Mouse (Mus musculus): ENCODE data around the gene Ndufaf8. TPM values are rescaled to one million over a fixed set of nuclear protein-coding genes. Genes with fewer than 3 reads are reported as not detected.
A peak's percentile ranks its signal among the peaks of the same experiment; 100 is the strongest.

Ndufaf8 gene
- polyA plus RNA-seq (2015; fragmentation: Nextera tagmentation; extraction: Ambion mirVana): 107 and 130 TPM in 2 replicates

DNA sequence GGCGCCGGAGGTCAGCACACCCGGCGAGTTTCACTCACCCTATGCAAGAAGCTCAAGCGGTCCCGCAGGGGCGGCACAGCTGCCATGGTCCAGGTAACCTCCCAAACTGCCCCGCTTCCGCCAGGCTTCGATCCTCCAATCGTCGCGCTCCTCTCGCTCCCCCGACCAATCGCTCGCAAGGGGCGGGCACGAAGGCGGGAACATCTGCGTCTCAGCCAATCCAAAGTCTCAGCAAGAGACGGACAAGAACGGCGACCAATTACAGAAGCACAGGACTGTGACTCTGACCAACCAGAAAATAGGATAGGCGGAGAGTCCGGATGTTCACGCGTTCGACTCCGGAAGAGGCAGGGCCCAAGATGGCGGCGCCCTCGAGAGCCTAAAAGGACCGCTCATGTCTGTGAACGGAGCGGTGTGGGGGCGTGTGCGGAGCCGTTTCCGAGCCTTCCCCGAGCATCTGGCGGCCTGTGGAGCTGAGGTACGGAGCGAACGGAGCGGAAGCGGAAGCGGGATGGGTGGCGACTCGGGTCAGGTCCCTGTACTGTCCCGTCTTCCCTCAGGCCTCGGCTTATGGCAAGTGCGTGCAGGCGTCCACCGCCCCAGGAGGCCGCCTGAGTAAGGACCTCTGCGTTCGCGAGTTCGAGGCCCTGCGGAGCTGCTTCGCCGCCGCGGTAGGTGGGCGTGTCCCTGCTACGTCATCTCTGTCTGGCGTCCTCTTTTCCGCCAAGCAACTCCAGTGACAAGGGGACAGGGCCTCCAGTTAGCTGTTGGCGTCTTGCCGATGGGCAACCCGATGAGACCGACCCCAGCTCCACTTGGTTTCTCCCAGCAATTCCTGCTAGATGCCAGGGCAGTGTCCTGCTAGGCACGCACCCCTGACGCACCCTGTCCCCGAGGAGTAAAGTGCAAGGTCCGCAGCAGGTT is at the start of gene Ndufaf8, which contains the start of gene Tepsin:
Gene Ndufaf8, plus strand, starts transcription at position 341 of the 924 bp plus-strand sequence.
Gene Tepsin, minus strand, starts transcription at position 144 of the 924 bp plus-strand sequence.
- H3K36me3 ChIP-seq (ENCODE audit: insufficient read depth, low read length): peaks cover 16% of the 10 kb centered on the region; the same call in 1 of the 2 replicates
- H3K9ac ChIP-seq (ENCODE audit: low read depth, low read length): peak within 1 kb of the TSS; percentile 87
- peak within 1 kb of the TSS; percentile 92 for H3K4me2 ChIP-seq (ENCODE audit: low read length)
- H3K27ac ChIP-seq: peak within 1 kb of the TSS; percentile 97
- DNase-seq (ENCODE audit: low spot score): peak; percentile 98
- WGBS: under 1% methylated on average over 77 of the region's 77 CpGs
- peak within 1 kb of the TSS; percentile 86 for H3K4me3 ChIP-seq (replicated peaks; ENCODE audit: low read depth, low read length)
- ATAC-seq (replicated peaks; ENCODE audit: low FRiP score, low read depth): peak; percentile 95
- TF ChIP-seq CTCF (IDR thresholded peaks at IDR 0.05; ENCODE audit: low read depth): peak; percentile 13; the same call in 1 of the 2 replicates
- no peaks in the 10 kb centered on the region for H3K27me3 ChIP-seq (ENCODE audit: insufficient read depth, low read length)
- peaks cover 21% of the 10 kb centered on the region for H3K4me1 ChIP-seq (replicated peaks; ENCODE audit: insufficient read depth, low read length)
- H3K9me3 ChIP-seq (replicated peaks; ENCODE audit: low read length): no peaks in the 10 kb centered on the region

DNA sequence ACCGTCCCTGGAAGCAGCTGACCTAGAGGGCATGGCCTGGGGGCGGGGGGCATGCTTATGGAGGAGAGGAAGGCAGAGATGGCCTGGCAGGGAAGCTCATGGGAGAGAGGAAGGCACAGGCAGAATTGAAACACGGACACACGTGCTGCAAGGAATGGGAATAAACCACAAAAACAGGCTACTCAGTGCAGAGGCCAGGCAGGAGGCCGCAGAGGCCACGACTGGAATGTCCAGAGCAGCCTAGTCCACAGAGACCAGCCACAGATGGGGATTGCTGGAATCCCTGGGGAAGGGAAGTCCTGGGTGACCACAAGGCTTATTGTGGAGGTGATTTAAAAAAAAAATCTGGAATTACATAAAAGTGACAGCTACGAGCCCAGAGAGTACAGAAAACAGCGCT is 49.7 kb upstream of the Ndufaf8 start:
- no peak for ATAC-seq (replicated peaks; ENCODE audit: low FRiP score, low read depth)
- no peak overlapping the region for H3K9ac ChIP-seq (ENCODE audit: low read depth, low read length)
- 70% methylated on average over 8 of the region's 8 CpGs for WGBS

DNA sequence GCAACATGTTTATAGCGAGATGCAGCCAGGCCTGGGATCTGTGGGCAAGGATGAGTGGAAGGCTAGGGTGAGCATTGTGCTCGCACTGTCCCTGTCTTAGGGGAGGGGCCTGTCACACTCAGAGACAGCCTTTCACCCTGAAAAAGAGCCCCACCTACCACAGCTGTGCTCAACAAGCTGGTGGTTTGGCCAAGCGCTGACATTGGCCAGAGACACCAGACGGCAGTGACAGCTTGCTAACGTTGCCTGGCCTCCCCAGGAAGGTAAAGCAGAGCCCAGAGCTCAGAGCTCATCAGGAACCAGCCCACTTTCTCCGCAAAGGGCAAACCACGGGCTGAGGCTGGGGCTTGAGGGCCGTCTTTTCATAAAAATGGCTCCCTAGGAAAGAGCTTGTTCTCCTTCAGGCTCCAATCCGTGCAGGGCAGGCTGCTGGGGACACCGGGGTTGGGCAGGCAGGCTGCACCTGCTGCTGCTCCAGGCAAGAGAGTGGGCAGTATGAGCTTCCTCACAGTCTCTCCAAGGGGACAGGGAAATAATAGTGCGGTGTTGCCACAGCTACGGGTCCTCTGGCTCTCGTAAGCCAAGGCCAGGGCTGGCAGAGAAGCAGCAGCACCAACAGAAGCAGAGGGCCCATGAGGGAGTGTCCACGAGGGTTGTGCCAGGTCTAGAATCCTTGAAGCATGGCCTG is 47.5 kb upstream of the Ndufaf8 start:
- no peaks in the 10 kb centered on the region for H3K36me3 ChIP-seq (ENCODE audit: insufficient read depth, low read length)
- no peak for ATAC-seq (replicated peaks; ENCODE audit: low FRiP score, low read depth)

More for the DNA sequence above, 49.7 kb upstream of the Ndufaf8 start:
- Histone ChIP-seq H3K4me2 (ENCODE audit: low read length) (no peak overlapping the region), H3K4me1 (replicated peaks; ENCODE audit: insufficient read depth, low read length) (peaks cover 22% of the 10 kb centered on the region), H3K9me3 (replicated peaks; ENCODE audit: low read length) (no peaks in the 10 kb centered on the region), H3K27me3 (ENCODE audit: insufficient read depth, low read length) (peaks cover 12% of the 10 kb centered on the region; the same call in 1 of the 2 replicates), H3K36me3 (ENCODE audit: insufficient read depth, low read length) (no peaks in the 10 kb centered on the region), H3K27ac (no peak overlapping the region), H3K4me3 (replicated peaks; ENCODE audit: low read depth, low read length) (no peak overlapping the region)
- TF ChIP-seq CTCF (IDR thresholded peaks at IDR 0.05; ENCODE audit: low read depth): no peak
- DNase-seq (ENCODE audit: low spot score): no peak

DNA sequence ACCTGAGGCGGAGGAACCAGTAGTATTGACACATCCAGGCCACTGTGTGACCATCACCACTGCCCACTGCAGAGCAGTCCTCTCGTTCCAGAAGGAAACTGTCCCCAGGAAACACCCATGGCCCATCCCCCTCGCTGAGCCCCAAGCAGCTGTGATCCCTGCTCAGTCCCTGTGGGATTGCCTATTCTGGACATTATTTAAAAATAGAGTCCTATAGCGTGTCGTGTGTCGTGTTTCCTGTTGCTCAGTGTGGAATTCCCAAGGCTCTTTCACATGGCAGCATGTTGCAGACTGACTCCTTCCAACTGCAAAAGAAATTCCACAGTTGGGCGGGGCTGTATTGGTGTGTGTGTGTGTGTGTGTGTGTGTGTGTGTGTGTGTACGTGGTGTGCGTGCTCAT is 46.5 kb upstream of the Ndufaf8 start:
- peaks cover 14% of the 10 kb centered on the region for H3K4me1 ChIP-seq (replicated peaks; ENCODE audit: insufficient read depth, low read length)
- H3K9ac ChIP-seq (ENCODE audit: low read depth, low read length): no peak overlapping the region
- no peak overlapping the region for H3K27ac ChIP-seq
- H3K36me3 ChIP-seq (ENCODE audit: insufficient read depth, low read length): no peaks in the 10 kb centered on the region
- H3K4me3 ChIP-seq (replicated peaks; ENCODE audit: low read depth, low read length): no peak overlapping the region
- TF ChIP-seq CTCF (IDR thresholded peaks at IDR 0.05; ENCODE audit: low read depth): no peak
- H3K4me2 ChIP-seq (ENCODE audit: low read length): no peak overlapping the region
- peak; percentile 61 for DNase-seq (ENCODE audit: low spot score)
- ATAC-seq (replicated peaks; ENCODE audit: low FRiP score, low read depth): no peak
- H3K9me3 ChIP-seq (replicated peaks; ENCODE audit: low read length): no peaks in the 10 kb centered on the region
- WGBS: 56% methylated on average over 9 of the region's 9 CpGs
- peaks cover 12% of the 10 kb centered on the region; the same call in 1 of the 2 replicates for H3K27me3 ChIP-seq (ENCODE audit: insufficient read depth, low read length)

More for the DNA sequence above, 47.5 kb upstream of the Ndufaf8 start:
- Histone ChIP-seq H3K27me3 (ENCODE audit: insufficient read depth, low read length) (peaks cover 12% of the 10 kb centered on the region; the same call in 1 of the 2 replicates), H3K4me3 (replicated peaks; ENCODE audit: low read depth, low read length) (no peak overlapping the region), H3K4me2 (ENCODE audit: low read length) (no peak overlapping the region), H3K4me1 (replicated peaks; ENCODE audit: insufficient read depth, low read length) (peaks cover 18% of the 10 kb centered on the region), H3K9me3 (replicated peaks; ENCODE audit: low read length) (no peaks in the 10 kb centered on the region), H3K9ac (ENCODE audit: low read depth, low read length) (no peak overlapping the region), H3K27ac (no peak overlapping the region)
- TF ChIP-seq CTCF (IDR thresholded peaks at IDR 0.05; ENCODE audit: low read depth): no peak
- 51% methylated on average over 14 of the region's 14 CpGs for WGBS
- no peak for DNase-seq (ENCODE audit: low spot score)

DNA sequence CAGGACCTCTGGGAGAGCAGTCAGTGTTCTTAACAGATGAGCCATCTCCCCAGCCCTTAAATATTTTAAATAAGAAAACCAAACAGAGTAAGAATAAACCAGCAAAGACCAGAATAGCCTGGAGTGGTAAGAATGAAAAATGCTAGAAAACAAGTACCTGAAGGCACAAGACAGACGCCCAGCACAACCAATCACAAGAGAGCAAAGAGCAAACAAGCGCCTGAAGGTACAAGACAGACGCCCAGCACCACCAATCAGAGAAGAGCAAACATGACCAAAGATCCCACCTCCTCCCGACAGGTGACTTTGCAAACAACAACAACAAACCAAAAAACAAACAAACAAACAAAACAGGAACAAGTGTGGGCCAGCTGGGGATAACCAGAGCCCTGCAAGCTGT is 44.9 kb upstream of the Ndufaf8 start:
- DNase-seq (ENCODE audit: low spot score) (no peak), ATAC-seq (replicated peaks; ENCODE audit: low FRiP score, low read depth) (no peak)
- Histone ChIP-seq H3K4me3 (replicated peaks; ENCODE audit: low read depth, low read length) (no peak overlapping the region), H3K27ac (no peak overlapping the region), H3K27me3 (ENCODE audit: insufficient read depth, low read length) (no peaks in the 10 kb centered on the region), H3K4me1 (replicated peaks; ENCODE audit: insufficient read depth, low read length) (peaks cover 1% of the 10 kb centered on the region), H3K4me2 (ENCODE audit: low read length) (no peak overlapping the region), H3K9me3 (replicated peaks; ENCODE audit: low read length) (no peaks in the 10 kb centered on the region), H3K36me3 (ENCODE audit: insufficient read depth, low read length) (no peaks in the 10 kb centered on the region), H3K9ac (ENCODE audit: low read depth, low read length) (no peak overlapping the region)
- WGBS: 88% methylated on average over 4 of the region's 4 CpGs
- no peak for TF ChIP-seq CTCF (IDR thresholded peaks at IDR 0.05; ENCODE audit: low read depth)
